Mouse (Mus musculus): ENCODE measurements around the gene Trim7. TPM values are rescaled to one million over a fixed set of nuclear protein-coding genes. Genes with fewer than 3 reads are reported as not detected.
A peak's percentile ranks its signal among the peaks of the same experiment; 100 is the strongest.
"Not testable (repeated sequence)": the region's sequence is repeated elsewhere in the genome, so short reads cannot be mapped to it uniquely, and the experiment has no call there.

Trim7 gene
- total RNA-seq, 2 experiments from 2014 or later = 25.9 to 51.8 TPM

- intact Hi-C loops (cut with DNase I) = loop anchor here (5.0 kb wide), 1 partner anchor 382 kb away; no protein-coding TSS in a partner anchor
- peak overlapping the region; percentile 93 for H3K27ac ChIP-seq
These were observed 44.8 kb downstream of the Trim7 start for GRCm38 (mm10) chr11:48870781-48871180.

GRCm38 (mm10) chr11:48871201-48871772 is 45.3 kb downstream of the Trim7 start, which contains the start of gene Irgm1:
Gene Irgm1, minus strand, starts transcription at chr11:48871683.
- peak within 1 kb of the TSS; percentile 93 for H3K27ac ChIP-seq
- intact Hi-C loops (cut with DNase I) = loop anchor here (5.0 kb wide), 1 partner anchor 381 kb away; no protein-coding TSS in a partner anchor
- H3K4me3 ChIP-seq = peak within 1 kb of the TSS; percentile 85
- DNase-seq = peak; percentile 78
- no peak; the same call in 1 of the 2 replicates for TF ChIP-seq CTCF (IDR thresholded peaks at IDR 0.05)

More at GRCm38 (mm10) chr11:48870781-48871180, 44.8 kb downstream of the Trim7 start:
- H3K4me3 ChIP-seq = peak overlapping the region; percentile 85
- no peak for TF ChIP-seq CTCF (IDR thresholded peaks at IDR 0.05)
- no peak for DNase-seq

- no peak for TF ChIP-seq CTCF (IDR thresholded peaks at IDR 0.05)
- intact Hi-C loops (cut with DNase I) = loop anchor here (5.0 kb wide), 1 partner anchor 380 kb away; no protein-coding TSS in a partner anchor
- H3K4me3 ChIP-seq = peak overlapping the region; percentile 85
- peak overlapping the region; percentile 93 for H3K27ac ChIP-seq
- peak; percentile 80 for DNase-seq
These were observed 46.0 kb downstream of the Trim7 start for GRCm38 (mm10) chr11:48871817-48872541.

GRCm38 (mm10) chr11:48872695-48873300 is 46.9 kb downstream of the Trim7 start:
- peak overlapping the region; percentile 85 for H3K4me3 ChIP-seq
- TF ChIP-seq CTCF (IDR thresholded peaks at IDR 0.05) = no peak
- intact Hi-C loops (cut with DNase I) = loop anchor here (5.0 kb wide), 1 partner anchor 380 kb away; no protein-coding TSS in a partner anchor
- peak overlapping the region; percentile 93 for H3K27ac ChIP-seq
- no peak for DNase-seq

- no peak for DNase-seq
- no peak for TF ChIP-seq CTCF (IDR thresholded peaks at IDR 0.05)
- no peak overlapping the region for H3K4me3 ChIP-seq
- H3K27ac ChIP-seq = peak overlapping the region; percentile 52
- intact Hi-C loops (cut with DNase I) = loop anchor here (1.0 to 5.0 kb wide), 2 partner anchors 230 to 379 kb away; no protein-coding TSS in a partner anchor
These were observed 47.8 kb downstream of the Trim7 start for GRCm38 (mm10) chr11:48873591-48874290.

- Histone ChIP-seq H3K27ac (no peak overlapping the region), H3K4me3 (no peak overlapping the region)
- peak; percentile 53 for DNase-seq
- intact Hi-C loops (cut with DNase I) = loop anchor here (1.0 to 5.0 kb wide), 2 partner anchors 229 to 378 kb away; no protein-coding TSS in a partner anchor
- TF ChIP-seq CTCF (IDR thresholded peaks at IDR 0.05) = peak; percentile 87
These were observed 48.5 kb downstream of the Trim7 start for GRCm38 (mm10) chr11:48874465-48874864.

GRCm38 (mm10) chr11:48875343-48875837 is 49.5 kb downstream of the Trim7 start:
- H3K4me3 ChIP-seq; H3K27ac ChIP-seq; intact Hi-C loops (cut with DNase I); DNase-seq: not testable (repeated sequence)

GRCm38 (mm10) chr11:48876680-48877079 is 50.7 kb downstream of the Trim7 start:
- Histone ChIP-seq H3K4me3 (no peak overlapping the region), H3K27ac (no peak overlapping the region)
- no peak for TF ChIP-seq CTCF (IDR thresholded peaks at IDR 0.05)
- no peak for DNase-seq
- intact Hi-C loops (cut with DNase I) = no loop called here

GRCm38 (mm10) chr11:48898812-48899431 is 73.0 kb downstream of the Trim7 start:
- no peak for TF ChIP-seq CTCF (IDR thresholded peaks at IDR 0.05)
- H3K27ac ChIP-seq = no peak overlapping the region
- no peak for DNase-seq
- intact Hi-C loops (cut with DNase I) = no loop called here
- H3K4me3 ChIP-seq = no peak overlapping the region

GRCm38 (mm10) chr11:48900654-48901566 is 75.0 kb downstream of the Trim7 start:
- DNase-seq; H3K4me3 ChIP-seq; intact Hi-C loops (cut with DNase I); H3K27ac ChIP-seq: not testable (repeated sequence)

- H3K4me3 ChIP-seq = peak overlapping the region; percentile 26
- intact Hi-C loops (cut with DNase I); DNase-seq; H3K27ac ChIP-seq: not testable (repeated sequence)
These were observed 75.6 kb downstream of the Trim7 start for GRCm38 (mm10) chr11:48901567-48901930.

Other genes with a start within 250 kb of the Trim7 start
- 100 to 1,000 TPM; 383 to 424 TPM for gene Rack1, start 25.8 kb upstream of the Trim7 start, total RNA-seq (2021)
- 10 to 100 TPM; 19.9 to 23.6 TPM for gene Trim41, start 8.8 kb upstream of the Trim7 start, total RNA-seq (2021)
- 1 to 10 TPM; 1.5 to 2.2 TPM for gene Gm12184, start 515 bp downstream of the Trim7 start, total RNA-seq (2021)
- 10 to 100 TPM; 13.5 to 14.4 TPM for gene Irgm1, start 45.5 kb downstream of the Trim7 start, total RNA-seq (2021)
- gene Gm5431, start 76.1 kb downstream of the Trim7 start, total RNA-seq (2021) = under 1 TPM; 0.13 to 0.42 TPM
- 1 to 10 TPM in 1 of 2 experiments, under 1 TPM in 1; 0.41 to 1.6 TPM for gene Psme2b, start 120.0 kb downstream of the Trim7 start, total RNA-seq (2021)
- gene Olfr56, start 152.7 kb downstream of the Trim7 start, total RNA-seq (2021) = not detected
- gene 9930111J21Rik1, start 153.3 kb downstream of the Trim7 start, total RNA-seq (2021) = 1 to 10 TPM in 1 of 2 experiments, under 1 TPM in 1; 0.79 to 1.7 TPM
- gene Gm12185, start 166.1 kb downstream of the Trim7 start, total RNA-seq (2021) = under 1 TPM; 0.39 to 0.46 TPM
- gene Tgtp1, start 168.0 kb downstream of the Trim7 start, total RNA-seq (2021) = 1 to 10 TPM in 1 of 2 experiments, under 1 TPM in 1; 0.97 to 1.1 TPM
- 1 to 10 TPM; 1.0 to 2.5 TPM for gene 9930111J21Rik2, start 225.1 kb downstream of the Trim7 start, total RNA-seq (2021)
- gene Tgtp2, start 238.1 kb downstream of the Trim7 start, total RNA-seq (2021) = 1 to 10 TPM in 1 of 2 experiments, under 1 TPM in 1; 0.66 to 1.3 TPM

All from gastrocnemius, adult 2 months (tissue).